Mouse (Mus musculus): ENCODE measurements around the gene 4933427I04Rik. TPM values are rescaled to one million over a fixed set of nuclear protein-coding genes. Genes with fewer than 3 reads are reported as not detected.

4933427I04Rik gene
- total RNA-seq, 2 experiments from 2014 or later: not detected

Other genes with a start within 250 kb of the 4933427I04Rik start
- gene Macf1, start 175.3 kb upstream of the 4933427I04Rik start, total RNA-seq (2021): 10 to 100 TPM; 55.6 to 75.8 TPM
- 100 to 1,000 TPM; 261 to 271 TPM for gene Ndufs5, start 141.5 kb upstream of the 4933427I04Rik start, total RNA-seq (2021)
- gene Akirin1, start 109.3 kb upstream of the 4933427I04Rik start, total RNA-seq (2021): 10 to 100 TPM; 22.9 to 27.6 TPM
- gene Rhbdl2, start 71.8 kb upstream of the 4933427I04Rik start, total RNA-seq (2021): under 1 TPM in 1 of 2 experiments, not detected in 1; 0.24 TPM
- 10 to 100 TPM; 16.4 to 18.3 TPM for gene Mycbp, start 45.2 kb downstream of the 4933427I04Rik start, total RNA-seq (2021)
- gene Rragc, start 57.8 kb downstream of the 4933427I04Rik start, total RNA-seq (2021): 10 to 100 TPM; 19.1 to 20.6 TPM
- gene 4930535I16Rik, start 58.3 kb downstream of the 4933427I04Rik start, total RNA-seq (2021): not detected

Data from gastrocnemius, postnatal 25 days (tissue).